Mouse (Mus musculus): ENCODE data around the gene Usp29.

The Usp29 gene

GRCm38 (mm10) chr7:6923515-6923914 lies 193.1 kb downstream of the Usp29 start:
- no peak for DNase-seq (ENCODE audit: low read depth, low spot score)

GRCm38 (mm10) chr7:6925926-6926730 lies 195.8 kb downstream of the Usp29 start:
- DNase-seq (ENCODE audit: low read depth, low spot score), result peak; percentile 27

GRCm38 (mm10) chr7:6926731-6926995 lies 196.3 kb downstream of the Usp29 start:
- no peak for DNase-seq (ENCODE audit: low read depth, low spot score)

- no peak for DNase-seq (ENCODE audit: low read depth, low spot score)
Observed at GRCm38 (mm10) chr7:6929286-6929685, 198.9 kb downstream of the Usp29 start.

DNA sequence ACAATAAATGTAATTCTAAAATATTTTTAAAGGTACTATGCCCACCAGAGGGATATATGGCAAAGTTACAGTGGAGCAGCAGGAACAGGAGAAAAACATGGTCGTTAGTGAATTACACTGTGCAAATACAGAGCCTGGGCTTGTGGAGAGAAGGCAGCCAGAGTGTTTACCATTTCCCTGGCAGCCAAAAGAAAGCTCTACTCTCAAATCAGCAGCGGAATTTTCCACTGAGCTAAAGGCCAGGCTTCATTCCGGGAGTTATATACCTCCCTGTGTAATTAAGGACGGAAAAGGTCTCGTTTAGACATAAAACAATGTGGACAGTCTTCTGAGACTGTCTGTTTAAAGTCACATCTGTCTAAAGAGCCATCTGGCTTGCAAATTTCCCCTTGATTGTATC lies 204.4 kb downstream of the Usp29 start:
- DNase-seq (ENCODE audit: low read depth, low spot score), result no peak

- peak; percentile 85 for DNase-seq (ENCODE audit: low read depth, low spot score)
Observed at GRCm38 (mm10) chr7:6937040-6937439, 206.7 kb downstream of the Usp29 start.

DNA sequence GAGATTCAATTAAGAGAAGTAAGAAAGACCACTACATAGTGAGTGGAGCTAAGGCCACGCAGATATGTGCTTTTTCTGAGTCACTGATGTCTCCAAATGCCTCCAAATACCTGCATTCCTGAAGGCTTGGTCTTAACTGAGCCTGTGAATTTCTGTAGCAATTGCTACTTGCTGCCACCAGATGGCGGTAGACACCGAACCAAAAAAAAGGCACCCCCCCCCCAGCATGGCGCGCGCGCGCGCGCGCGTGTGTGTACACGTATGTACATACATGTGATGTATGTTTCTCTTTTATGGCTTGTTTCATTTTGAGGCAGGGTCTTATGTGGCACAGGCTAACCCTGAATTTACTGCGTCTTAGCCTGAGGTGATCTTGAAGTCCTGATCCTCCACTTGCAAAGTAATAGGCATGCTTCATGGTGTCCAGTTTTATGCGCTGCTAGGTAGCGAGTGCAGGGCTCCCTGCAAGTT lies 210.4 kb downstream of the Usp29 start:
- peak; percentile 59 for DNase-seq (ENCODE audit: low read depth, low spot score)

GRCm38 (mm10) chr7:6948061-6948460 lies 217.7 kb downstream of the Usp29 start:
- DNase-seq (ENCODE audit: low read depth, low spot score), result peak; percentile 27

GRCm38 (mm10) chr7:6956576-6956975 lies 226.2 kb downstream of the Usp29 start:
- DNase-seq (ENCODE audit: low read depth, low spot score), result no peak

DNA sequence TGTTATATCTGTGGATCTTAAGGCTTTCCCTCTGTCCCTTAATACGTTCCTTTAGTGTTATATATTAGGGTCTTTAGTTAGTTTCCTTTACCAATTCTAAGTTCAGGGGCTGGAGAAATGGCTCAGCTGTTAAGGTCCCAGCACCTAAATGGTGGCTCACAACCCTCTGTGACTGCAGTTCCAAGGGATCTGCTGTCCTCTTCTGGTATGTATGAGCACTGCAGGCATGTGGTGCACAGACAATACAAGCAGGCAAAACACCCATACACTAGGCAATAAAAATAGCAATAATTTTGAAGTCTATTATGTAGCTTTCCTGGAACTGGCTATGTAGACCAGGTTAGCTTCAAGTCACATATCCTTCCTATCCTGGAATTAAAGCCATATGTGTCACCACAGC lies 228.2 kb downstream of the Usp29 start:
- DNase-seq (ENCODE audit: low read depth, low spot score), result peak; percentile 34

DNA sequence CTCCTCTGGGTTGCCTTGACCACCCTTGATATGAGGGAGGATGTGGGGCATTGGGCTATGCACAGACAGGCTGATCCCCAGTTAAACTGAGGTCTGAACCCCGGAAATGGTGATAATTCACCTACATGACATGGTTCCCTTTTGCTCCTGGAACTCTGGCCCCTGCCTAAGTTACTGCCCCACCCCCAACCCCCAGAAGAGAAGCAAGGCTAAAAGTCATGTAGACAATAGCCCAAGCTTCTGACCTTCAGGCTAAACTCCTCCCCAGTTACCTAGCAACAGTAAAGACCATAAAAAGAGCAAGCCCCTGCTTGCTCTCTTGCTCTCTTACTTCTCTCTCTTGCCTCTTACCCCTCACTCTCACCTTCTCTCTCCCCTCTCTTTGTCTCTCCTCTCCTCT lies 243.2 kb downstream of the Usp29 start:
- peak; percentile 81 for DNase-seq (ENCODE audit: low read depth, low spot score)

- DNase-seq (ENCODE audit: low read depth, low spot score), result peak; percentile 61
Observed at GRCm38 (mm10) chr7:6976890-6977289, 246.5 kb downstream of the Usp29 start.

GRCm38 (mm10) chr7:6995251-6995650 lies 264.9 kb downstream of the Usp29 start, which contains the start of gene Aurkc:
Gene Aurkc (plus strand): TSS chr7:6995300.
- peak; percentile 74 for DNase-seq (ENCODE audit: low read depth, low spot score)

DNA sequence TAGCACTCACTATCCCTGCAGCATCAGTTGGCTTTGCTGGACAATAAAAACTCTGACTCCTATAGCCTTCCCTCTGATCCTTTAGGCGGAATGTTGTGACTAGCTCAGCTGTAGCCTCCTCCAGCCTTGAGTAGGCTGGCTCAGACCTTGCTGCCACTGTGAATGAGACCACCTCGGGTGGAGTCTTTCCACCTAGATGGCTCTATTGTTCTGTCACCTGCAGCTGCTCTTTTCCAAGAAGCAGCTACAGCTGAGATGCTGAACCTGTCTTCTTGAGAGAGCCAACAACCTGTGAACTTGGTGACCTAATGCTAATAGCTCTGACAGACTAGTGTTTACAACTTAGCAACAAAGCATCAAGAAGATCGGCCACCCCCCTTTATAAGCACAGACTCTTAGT lies 268.5 kb downstream of the Usp29 start:
- DNase-seq (ENCODE audit: low read depth, low spot score), result peak; percentile 71

- DNase-seq (ENCODE audit: low read depth, low spot score), result peak; percentile 75
Observed at GRCm38 (mm10) chr7:7005441-7005840, 275.1 kb downstream of the Usp29 start.

All from R1 (cell line).